Mouse (Mus musculus): ENCODE data around the gene 4931406P16Rik.
A peak's percentile ranks its signal among the peaks of the same experiment; 100 is the strongest.

4931406P16Rik gene

GRCm38 (mm10) chr7:34255137-34255536 is 58.2 kb downstream of the 4931406P16Rik start:
- no peak for DNase-seq (ENCODE audit: extremely low read depth, insufficient read length, low spot score)

GRCm38 (mm10) chr7:34252030-34252429 is 61.3 kb downstream of the 4931406P16Rik start:
- DNase-seq (ENCODE audit: extremely low read depth, insufficient read length, low spot score): no peak

GRCm38 (mm10) chr7:34250738-34251137 is 62.6 kb downstream of the 4931406P16Rik start, which contains the start of gene Gm6096:
TSS of gene Gm6096 (plus strand) at chr7:34251038.
- no peak for DNase-seq (ENCODE audit: extremely low read depth, insufficient read length, low spot score)

GRCm38 (mm10) chr7:34246870-34247499 is 66.4 kb downstream of the 4931406P16Rik start:
- DNase-seq (ENCODE audit: extremely low read depth, insufficient read length, low spot score): no peak

GRCm38 (mm10) chr7:34242176-34242575 is 71.2 kb downstream of the 4931406P16Rik start:
- no peak for DNase-seq (ENCODE audit: extremely low read depth, insufficient read length, low spot score)

GRCm38 (mm10) chr7:34238086-34238485 is 75.3 kb downstream of the 4931406P16Rik start:
- no peak for DNase-seq (ENCODE audit: extremely low read depth, insufficient read length, low spot score)

- DNase-seq (ENCODE audit: extremely low read depth, insufficient read length, low spot score): no peak
Measured at GRCm38 (mm10) chr7:34235602-34236001, 77.7 kb downstream of the 4931406P16Rik start.

- no peak for DNase-seq (ENCODE audit: extremely low read depth, insufficient read length, low spot score)
Measured at GRCm38 (mm10) chr7:34234610-34235561, 78.5 kb downstream of the 4931406P16Rik start.

GRCm38 (mm10) chr7:34233909-34234609 is 79.3 kb downstream of the 4931406P16Rik start:
- DNase-seq (ENCODE audit: extremely low read depth, insufficient read length, low spot score): peak; percentile 99

GRCm38 (mm10) chr7:34232785-34233725 is 80.3 kb downstream of the 4931406P16Rik start:
- DNase-seq (ENCODE audit: extremely low read depth, insufficient read length, low spot score): no peak

GRCm38 (mm10) chr7:34230116-34230515 is 83.2 kb downstream of the 4931406P16Rik start, which contains the start of gene Gpi1:
TSS of gene Gpi1 (minus strand) at chr7:34230336.
- peak; percentile 98 for DNase-seq (ENCODE audit: extremely low read depth, insufficient read length, low spot score)

- DNase-seq (ENCODE audit: extremely low read depth, insufficient read length, low spot score): no peak
Measured at GRCm38 (mm10) chr7:34229691-34230111, 83.7 kb downstream of the 4931406P16Rik start.

- DNase-seq (ENCODE audit: extremely low read depth, insufficient read length, low spot score): no peak
Measured at GRCm38 (mm10) chr7:34229153-34229552, 84.2 kb downstream of the 4931406P16Rik start.

- DNase-seq (ENCODE audit: extremely low read depth, insufficient read length, low spot score): no peak
Measured at GRCm38 (mm10) chr7:34228641-34229040, 84.7 kb downstream of the 4931406P16Rik start.

GRCm38 (mm10) chr7:34226846-34227245 is 86.5 kb downstream of the 4931406P16Rik start:
- no peak for DNase-seq (ENCODE audit: extremely low read depth, insufficient read length, low spot score)

- no peak for DNase-seq (ENCODE audit: extremely low read depth, insufficient read length, low spot score)
Measured at GRCm38 (mm10) chr7:34226086-34226485, 87.3 kb downstream of the 4931406P16Rik start.

GRCm38 (mm10) chr7:34224308-34224707 is 89.0 kb downstream of the 4931406P16Rik start:
- no peak for DNase-seq (ENCODE audit: extremely low read depth, insufficient read length, low spot score)

GRCm38 (mm10) chr7:34222340-34222739 is 91.0 kb downstream of the 4931406P16Rik start:
- DNase-seq (ENCODE audit: extremely low read depth, insufficient read length, low spot score): no peak

- DNase-seq (ENCODE audit: extremely low read depth, insufficient read length, low spot score): no peak
Measured at GRCm38 (mm10) chr7:34221594-34222250, 91.6 kb downstream of the 4931406P16Rik start.

Data from 3134 (cell line).